Mouse (Mus musculus) T-helper 2 cell (primary cell): Measurements from ENCODE around the gene Recql.
"Not testable (repeated sequence)": the region's sequence is repeated elsewhere in the genome, so short reads cannot be mapped to it uniquely, and the experiment has no call there.

Source experiments
- in situ Hi-C: fragments of 300-600 bp; cut with MboI, MseI; formaldehyde crosslinking; loops from one replicate; pipeline ENCODE4 v1.15.1; 2025; ENCODE audit warnings: high pct_unique_total_duplicates

The Recql gene

GRCm38 (mm10) chr6:142365742-142366472 lies 21.0 kb downstream of the Recql start:
- in situ Hi-C loops: no loop called here

GRCm38 (mm10) chr6:142363019-142363576 lies 23.8 kb downstream of the Recql start:
- in situ Hi-C loops: no loop called here

- in situ Hi-C loops: no loop called here
Observed at GRCm38 (mm10) chr6:142362036-142362435, 24.9 kb downstream of the Recql start.

- in situ Hi-C loops: no loop called here
Observed at GRCm38 (mm10) chr6:142357106-142357505, 29.8 kb downstream of the Recql start.

GRCm38 (mm10) chr6:142352099-142352498 lies 34.8 kb downstream of the Recql start:
- in situ Hi-C loops: not testable (repeated sequence)

GRCm38 (mm10) chr6:142347431-142348385 lies 39.2 kb downstream of the Recql start:
- in situ Hi-C loops: loop anchor here (5.0 kb wide), 1 partner anchor 155 kb away; no protein-coding TSS in a partner anchor

- in situ Hi-C loops: loop anchor here (5.0 kb wide), 1 partner anchor 156 kb away; no protein-coding TSS in a partner anchor
Observed at GRCm38 (mm10) chr6:142346181-142347110, 40.4 kb downstream of the Recql start.

GRCm38 (mm10) chr6:142345440-142346038 lies 41.3 kb downstream of the Recql start, which contains the start of gene Pyroxd1:
Pyroxd1 (plus strand) TSS chr6:142345654.
- in situ Hi-C loops: loop anchor here (5.0 kb wide), 1 partner anchor 157 kb away; no protein-coding TSS in a partner anchor

- in situ Hi-C loops: no loop called here
Observed at GRCm38 (mm10) chr6:142343561-142343960, 43.3 kb downstream of the Recql start.

- in situ Hi-C loops: no loop called here
Observed at GRCm38 (mm10) chr6:142339576-142339975, 47.3 kb downstream of the Recql start.

- in situ Hi-C loops: no loop called here
Observed at GRCm38 (mm10) chr6:142338961-142339360, 47.9 kb downstream of the Recql start.

- in situ Hi-C loops: no loop called here
Observed at GRCm38 (mm10) chr6:142329201-142329600, 57.7 kb downstream of the Recql start.

- in situ Hi-C loops: no loop called here
Observed at GRCm38 (mm10) chr6:142326598-142326997, 60.3 kb downstream of the Recql start.

GRCm38 (mm10) chr6:142322881-142323280 lies 64.0 kb downstream of the Recql start, which contains the start of gene Slco1a5:
Slco1a5 (minus strand) TSS chr6:142322981.
- in situ Hi-C loops: no loop called here

- in situ Hi-C loops: no loop called here
Observed at GRCm38 (mm10) chr6:142317106-142317505, 69.8 kb downstream of the Recql start.

- in situ Hi-C loops: no loop called here
Observed at GRCm38 (mm10) chr6:142314285-142314684, 72.6 kb downstream of the Recql start.

GRCm38 (mm10) chr6:142305076-142305475 lies 81.8 kb downstream of the Recql start:
- in situ Hi-C loops: no loop called here
